Mouse (Mus musculus) olfactory bulb, adult 2 months (tissue): ENCODE results near the gene Fat3. TPM values are rescaled to one million over a fixed set of nuclear protein-coding genes. Genes with fewer than 3 reads are reported as not detected.

ENCODE experiments used
- H3K27ac ChIP-seq: fragments of 200-500 bp; 2 replicates; pipeline ENCODE4 v1.5.1; 2012; ENCODE audit warnings: low read depth, low read length; ENCODE audit not compliant: insufficient read depth
- H3K4me1 ChIP-seq: fragments of 200-500 bp; 2 replicates; pipeline ENCODE4 v1.6.1; 2012; ENCODE audit warnings: low read length; ENCODE audit not compliant: control insufficient read depth, insufficient read depth
- H3K4me3 ChIP-seq: fragments of 200-500 bp; 2 replicates; pipeline ENCODE4 v1.5.1; 2012; ENCODE audit warnings: mild to moderate bottlenecking, low read depth, low read length, moderate library complexity; ENCODE audit not compliant: insufficient read depth
- CTCF ChIP-seq: fragments of 200-500 bp; IDR thresholded peaks from 2 replicates; pipeline ENCODE4 v1.5.1; 2012; ENCODE audit warnings: low read depth, mild to moderate bottlenecking, low read length, moderate library complexity; ENCODE audit not compliant: insufficient read depth
- POLR2A ChIP-seq: fragments of 200-500 bp; IDR thresholded peaks from 2 replicates; pipeline ENCODE4 v1.6.1; 2012; ENCODE audit warnings: mild to moderate bottlenecking, low read depth, low read length, moderate library complexity; ENCODE audit not compliant: insufficient read depth
- WGBS: fragments of 180-500 bp; shearing (Covaris S2); methylation state at CpG from one replicate; pipeline ENCODE4 v1.1.7; 2018; 5-methylcytosine and 5-hydroxymethylcytosine counted together
- polyA plus RNA-seq: library from polyadenylated mRNA; stranded (reverse); fragments of >200 nt; gene quantifications from 2 replicates; pipeline ENCODE4 v1.2.4, GENCODE M21; 2012; ENCODE audit warnings: low replicate concordance; ENCODE audit not compliant: missing spikeins, insufficient read depth, insufficient read length

Gene Fat3
- 27.8 TPM in 1 of 2 replicates, not detected in the other for polyA plus RNA-seq

- under 1% methylated on average over 21 of the region's 21 CpGs for WGBS
- TF ChIP-seq CTCF = no peak
- TF ChIP-seq POLR2A = no peak
- Histone ChIP-seq H3K27ac (peak within 1 kb of the TSS; percentile 67), H3K4me1 (peaks cover 9% of the 10 kb centered on the region), H3K4me3 (peak within 1 kb of the TSS; percentile 84)
Observed at GRCm38 (mm10) chr9:16501186-16501711, at the start of gene Fat3. Gene Fat3, minus strand, starts transcription at chr9:16501285.

- Histone ChIP-seq H3K4me3 (no peak overlapping the region), H3K27ac (no peak overlapping the region), H3K4me1 (no peaks in the 10 kb centered on the region)
- TF ChIP-seq POLR2A (no peak), CTCF (no peak)
- WGBS = 71% methylated on average over 1 of the region's 1 CpGs
Observed at GRCm38 (mm10) chr9:16532884-16533283, 31.8 kb upstream of the Fat3 start.

GRCm38 (mm10) chr9:16517543-16517942, 16.5 kb upstream of the Fat3 start:
- WGBS = 83% methylated on average over 1 of the region's 1 CpGs
- no peak overlapping the region for H3K27ac ChIP-seq
- H3K4me3 ChIP-seq = no peak overlapping the region
- no peaks in the 10 kb centered on the region for H3K4me1 ChIP-seq
- no peak for TF ChIP-seq CTCF
- TF ChIP-seq POLR2A = no peak

- H3K4me3 ChIP-seq = no peak overlapping the region
- TF ChIP-seq CTCF (no peak), POLR2A (no peak)
- H3K4me1 ChIP-seq = no peaks in the 10 kb centered on the region
- no peak overlapping the region for H3K27ac ChIP-seq
- WGBS = 58% methylated on average over 1 of the region's 1 CpGs
Observed at GRCm38 (mm10) chr9:16512005-16512404, 10.9 kb upstream of the Fat3 start.

DNA sequence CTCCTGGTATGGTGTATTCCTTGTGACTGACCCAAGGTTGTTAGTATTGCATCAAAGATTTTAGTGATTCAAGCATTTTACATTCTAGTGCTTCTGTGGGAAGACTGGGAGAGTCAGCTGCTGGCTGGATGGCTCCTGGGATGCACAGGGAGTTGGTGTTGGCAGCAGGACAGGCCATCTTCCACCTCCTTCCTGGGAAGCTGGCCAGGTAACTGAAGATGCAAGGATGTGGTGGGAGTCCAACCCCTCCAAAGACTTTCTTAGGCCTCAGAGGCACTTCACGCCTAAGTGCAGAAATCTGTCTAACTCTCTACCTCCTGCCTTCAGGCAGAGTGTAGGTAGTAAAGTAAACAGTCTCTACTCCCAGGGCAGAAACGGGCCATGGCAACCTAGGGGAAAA, 2.7 kb upstream of the Fat3 start:
- H3K4me3 ChIP-seq = no peak overlapping the region
- 94% methylated on average over 2 of the region's 2 CpGs for WGBS
- no peak overlapping the region for H3K27ac ChIP-seq
- TF ChIP-seq CTCF = no peak
- no peak for TF ChIP-seq POLR2A
- H3K4me1 ChIP-seq = peaks cover 8% of the 10 kb centered on the region

GRCm38 (mm10) chr9:16502673-16503343, 1.7 kb upstream of the Fat3 start:
- TF ChIP-seq POLR2A = no peak
- Histone ChIP-seq H3K4me3 (peak overlapping the region; percentile 84), H3K4me1 (peaks cover 9% of the 10 kb centered on the region), H3K27ac (peak overlapping the region; percentile 67)
- 16% methylated on average over 13 of the region's 13 CpGs for WGBS

DNA sequence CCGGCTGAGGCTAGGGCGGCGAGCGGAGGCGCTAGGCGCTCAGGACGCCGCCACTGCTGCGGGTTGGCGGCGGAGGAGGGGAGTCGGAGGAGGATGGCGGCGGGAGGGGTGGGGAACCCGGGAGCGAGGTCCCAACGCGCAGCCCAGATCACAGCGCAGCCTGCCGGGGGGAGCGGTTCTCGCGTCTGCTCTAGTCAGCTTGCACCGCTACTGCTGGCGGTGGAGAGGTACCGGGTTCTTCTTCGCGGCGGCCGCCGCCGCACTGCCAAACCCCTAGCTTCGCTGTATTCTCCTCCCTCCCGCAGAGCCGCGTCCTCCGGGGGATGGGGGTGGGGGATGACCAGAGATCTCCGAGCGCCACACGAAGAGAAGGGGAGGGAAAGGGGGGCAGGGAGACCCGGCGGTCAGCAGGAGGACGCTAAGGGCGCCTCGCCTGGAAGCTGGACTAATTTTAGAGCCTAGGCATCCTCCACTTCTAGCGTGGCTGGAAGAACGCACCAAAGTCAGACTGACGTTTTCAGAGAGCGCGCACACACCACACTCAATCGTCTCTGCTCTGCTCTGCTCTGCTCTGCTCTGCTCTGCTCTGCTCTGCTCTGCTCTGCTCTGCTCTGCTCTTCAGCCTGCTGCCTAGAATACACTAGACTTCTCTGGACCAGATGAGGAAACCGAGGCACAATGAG, 1.0 kb upstream of the Fat3 start:
- TF ChIP-seq POLR2A = peak; percentile 15; the same call in 1 of the 2 replicates
- TF ChIP-seq CTCF = peak; percentile 44; the same call in 1 of the 2 replicates
- WGBS = 1% methylated on average over 52 of the region's 52 CpGs

GRCm38 (mm10) chr9:16500382-16501185, 501 bp downstream of the Fat3 start:
- no peak for TF ChIP-seq POLR2A
- TF ChIP-seq CTCF = 0 out of 2 replicates have a peak, but pooled peaks have one; percentile 13
- Histone ChIP-seq H3K4me1 (peaks cover 9% of the 10 kb centered on the region), H3K27ac (0 out of 2 replicates have a peak overlapping the region, but pooled peaks have one; percentile 25), H3K4me3 (peak overlapping the region; percentile 84)
- under 1% methylated on average over 41 of the region's 41 CpGs for WGBS

More for the DNA sequence above, 1.0 kb upstream of the Fat3 start:
- peak overlapping the region; percentile 84 for H3K4me3 ChIP-seq
- H3K4me1 ChIP-seq = peaks cover 9% of the 10 kb centered on the region
- peak overlapping the region; percentile 67 for H3K27ac ChIP-seq
